Mouse (Mus musculus) E14TG2a.4 (cell line): Measurements from ENCODE around the gene Mrpl49.
A peak's percentile ranks its signal among the peaks of the same experiment; 100 is the strongest.

Experiments used
- H3K27me3 ChIP-seq: 2 replicates; pipeline ENCODE4 v1.6.1; 2014; ENCODE audit warnings: low read length, control low read depth; ENCODE audit not compliant: insufficient read depth
- H3K36me3 ChIP-seq: 2 replicates; pipeline ENCODE4 v1.6.1; 2014; ENCODE audit warnings: low read length, control low read depth; ENCODE audit not compliant: insufficient read depth
- H3K4me1 ChIP-seq: replicated peaks from 2 replicates; pipeline ENCODE4 v1.6.1; 2014; ENCODE audit warnings: low read depth, low read length, control low read depth
- H3K4me3 ChIP-seq: replicated peaks from 2 replicates; pipeline ENCODE4 v1.5.1; 2014; ENCODE audit warnings: mild to moderate bottlenecking, low read length
- H3K9me3 ChIP-seq: 2 replicates; pipeline ENCODE4 v1.6.1; 2014; ENCODE audit warnings: low read length, control low read depth
- CTCF ChIP-seq: conservative IDR thresholded peaks from 2 replicates; pipeline ENCODE4 v1.5.1; 2014; ENCODE audit warnings: low read length
- NANOG ChIP-seq: IDR thresholded peaks from 2 replicates; pipeline ENCODE4 v1.6.1; 2014; ENCODE audit warnings: borderline replicate concordance, low read length, mixed read lengths
- POU5F1 ChIP-seq: IDR thresholded peaks from 2 replicates; pipeline ENCODE4 v1.6.1; 2014; ENCODE audit warnings: low read length, borderline replicate concordance

Mrpl49 gene

GRCm38 (mm10) chr19:6018142-6019089 lies 39.2 kb downstream of the Mrpl49 start:
- Histone ChIP-seq H3K4me3 (peak overlapping the region; percentile 60), H3K36me3 (peaks cover 2% of the 10 kb centered on the region; the same call in 1 of the 2 replicates), H3K27me3 (peaks cover 18% of the 10 kb centered on the region), H3K4me1 (peaks cover 69% of the 10 kb centered on the region), H3K9me3 (no peaks in the 10 kb centered on the region)
- TF ChIP-seq NANOG = no peak
- peak; percentile 97 for TF ChIP-seq CTCF

- peaks cover 71% of the 10 kb centered on the region for H3K4me1 ChIP-seq
- no peaks in the 10 kb centered on the region for H3K9me3 ChIP-seq
- peaks cover 27% of the 10 kb centered on the region for H3K27me3 ChIP-seq
- H3K36me3 ChIP-seq = peaks cover 9% of the 10 kb centered on the region; the same call in 1 of the 2 replicates
- H3K4me3 ChIP-seq = peak overlapping the region; percentile 80
- TF ChIP-seq CTCF = no peak
- no peak for TF ChIP-seq NANOG
- no peak for TF ChIP-seq POU5F1
Observed at GRCm38 (mm10) chr19:6016532-6016931, 41.1 kb downstream of the Mrpl49 start.

- Histone ChIP-seq H3K36me3 (peaks cover 9% of the 10 kb centered on the region; the same call in 1 of the 2 replicates), H3K9me3 (no peaks in the 10 kb centered on the region), H3K27me3 (peaks cover 27% of the 10 kb centered on the region), H3K4me3 (peak within 1 kb of the TSS; percentile 80), H3K4me1 (peaks cover 78% of the 10 kb centered on the region)
- TF ChIP-seq NANOG (no peak), POU5F1 (no peak), CTCF (peak; percentile 7; the same call in 1 of the 2 replicates)
Observed at GRCm38 (mm10) chr19:6015511-6016315, 41.9 kb downstream of the Mrpl49 start, which contains the start of gene Capn1. Gene Capn1, minus strand, starts transcription at chr19:6015897.

- H3K36me3 ChIP-seq = peaks cover 9% of the 10 kb centered on the region; the same call in 1 of the 2 replicates
- peaks cover 27% of the 10 kb centered on the region for H3K27me3 ChIP-seq
- H3K9me3 ChIP-seq = no peaks in the 10 kb centered on the region
- TF ChIP-seq NANOG (no peak), POU5F1 (no peak), CTCF (no peak)
- H3K4me1 ChIP-seq = peaks cover 82% of the 10 kb centered on the region
- H3K4me3 ChIP-seq = peak overlapping the region; percentile 80
Observed at GRCm38 (mm10) chr19:6014991-6015510, 42.5 kb downstream of the Mrpl49 start.

GRCm38 (mm10) chr19:6013691-6014090 lies 43.9 kb downstream of the Mrpl49 start:
- Histone ChIP-seq H3K4me1 (peaks cover 82% of the 10 kb centered on the region), H3K9me3 (no peaks in the 10 kb centered on the region), H3K36me3 (peaks cover 9% of the 10 kb centered on the region; the same call in 1 of the 2 replicates), H3K27me3 (peaks cover 27% of the 10 kb centered on the region), H3K4me3 (peak overlapping the region; percentile 80)
- TF ChIP-seq CTCF (no peak), POU5F1 (no peak), NANOG (no peak)

GRCm38 (mm10) chr19:6009137-6009536 lies 48.4 kb downstream of the Mrpl49 start:
- Histone ChIP-seq H3K27me3 (peaks cover 16% of the 10 kb centered on the region), H3K4me3 (peak overlapping the region; percentile 55), H3K9me3 (no peaks in the 10 kb centered on the region), H3K36me3 (peaks cover 22% of the 10 kb centered on the region), H3K4me1 (peaks cover 72% of the 10 kb centered on the region)
- peak; percentile 53; the same call in 1 of the 2 replicates for TF ChIP-seq POU5F1
- peak; percentile 9; the same call in 1 of the 2 replicates for TF ChIP-seq NANOG
- no peak for TF ChIP-seq CTCF

GRCm38 (mm10) chr19:6007013-6007412 lies 50.6 kb downstream of the Mrpl49 start:
- Histone ChIP-seq H3K4me3 (no peak overlapping the region), H3K36me3 (peaks cover 13% of the 10 kb centered on the region), H3K4me1 (peaks cover 67% of the 10 kb centered on the region), H3K9me3 (no peaks in the 10 kb centered on the region), H3K27me3 (no peaks in the 10 kb centered on the region)
- TF ChIP-seq CTCF (no peak), POU5F1 (no peak), NANOG (no peak)

GRCm38 (mm10) chr19:6005541-6005940 lies 52.0 kb downstream of the Mrpl49 start:
- peaks cover 58% of the 10 kb centered on the region for H3K4me1 ChIP-seq
- TF ChIP-seq NANOG = no peak
- H3K9me3 ChIP-seq = no peaks in the 10 kb centered on the region
- H3K36me3 ChIP-seq = peaks cover 17% of the 10 kb centered on the region
- H3K4me3 ChIP-seq = no peak overlapping the region
- no peaks in the 10 kb centered on the region for H3K27me3 ChIP-seq
